Mouse (Mus musculus): ENCODE measurements around the gene Calhm6. TPM values are rescaled to one million over a fixed set of nuclear protein-coding genes. Genes with fewer than 3 reads are reported as not detected.

Gene Calhm6
- polyA plus RNA-seq, 1 experiment from 2014 or later, result 0.19 TPM

DNA sequence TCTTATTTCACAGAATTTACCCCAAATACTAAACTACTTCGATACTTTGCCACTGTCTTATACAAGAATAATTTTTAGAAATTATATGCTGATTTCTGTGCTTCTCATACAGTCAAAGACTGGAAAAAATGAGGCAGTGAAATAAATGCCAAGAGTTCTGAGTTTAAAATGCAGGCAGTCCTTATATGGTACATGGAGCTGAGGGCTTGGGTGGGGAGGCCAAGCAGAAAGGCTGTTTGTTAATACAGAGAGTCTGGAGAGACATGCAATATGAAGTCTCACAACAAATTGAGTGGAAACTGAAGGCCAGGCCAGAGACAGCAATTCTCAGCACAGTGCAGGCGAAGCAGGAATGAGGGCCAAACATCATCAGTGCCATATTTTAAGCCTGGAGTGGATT lies 39.3 kb downstream of the Calhm6 start:
- 87% methylated on average over 2 of the region's 2 CpGs for WGBS

DNA sequence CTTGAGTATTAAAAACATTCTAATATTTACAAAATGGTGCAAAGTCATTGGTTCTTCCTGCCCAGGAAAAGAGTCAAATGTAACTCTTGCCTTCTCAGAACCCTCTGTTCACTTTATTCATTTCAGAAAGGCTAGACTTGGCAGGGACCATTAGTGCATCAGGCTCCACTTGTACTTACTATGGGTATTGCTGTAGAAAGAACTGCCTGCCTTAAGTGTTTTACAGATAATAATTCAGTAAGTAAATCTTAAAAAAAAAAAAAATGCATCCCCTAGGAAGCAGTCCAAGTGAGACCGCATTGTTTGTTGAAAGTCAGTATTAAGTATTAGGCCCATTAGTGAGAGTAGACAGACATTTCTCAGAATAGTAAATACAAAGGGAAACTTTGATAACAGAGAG lies 41.3 kb downstream of the Calhm6 start:
- Histone ChIP-seq H3K4me2 (ENCODE audit: low read length) (no peak overlapping the region), H3K4me1 (replicated peaks; ENCODE audit: control insufficient read depth, insufficient read depth, low read length) (no peaks in the 10 kb centered on the region), H3K4me3 (replicated peaks; ENCODE audit: low read length) (no peak overlapping the region), H3K9ac (replicated peaks; ENCODE audit: low read depth, low read length) (no peak overlapping the region), H3K36me3 (ENCODE audit: control insufficient read depth, insufficient read depth) (no peaks in the 10 kb centered on the region), H3K27ac (ENCODE audit: low read length) (no peak overlapping the region), H3K27me3 (replicated peaks; ENCODE audit: control insufficient read depth, insufficient read depth, low read length) (no peaks in the 10 kb centered on the region), H3K9me3 (ENCODE audit: control insufficient read depth, low read length) (no peaks in the 10 kb centered on the region)
- WGBS, result 85% methylated on average over 1 of the region's 1 CpGs
- ATAC-seq, result no peak

More for the DNA sequence above, 39.3 kb downstream of the Calhm6 start:
- Histone ChIP-seq H3K27me3 (replicated peaks; ENCODE audit: control insufficient read depth, insufficient read depth, low read length) (no peaks in the 10 kb centered on the region), H3K36me3 (ENCODE audit: control insufficient read depth, insufficient read depth) (no peaks in the 10 kb centered on the region), H3K9ac (replicated peaks; ENCODE audit: low read depth, low read length) (no peak overlapping the region), H3K4me3 (replicated peaks; ENCODE audit: low read length) (no peak overlapping the region), H3K27ac (ENCODE audit: low read length) (no peak overlapping the region), H3K4me1 (replicated peaks; ENCODE audit: control insufficient read depth, insufficient read depth, low read length) (no peaks in the 10 kb centered on the region), H3K9me3 (ENCODE audit: control insufficient read depth, low read length) (no peaks in the 10 kb centered on the region), H3K4me2 (ENCODE audit: low read length) (no peak overlapping the region)
- no peak for ATAC-seq

Other genes starting within 250 kb of the Calhm6 start
- gene Rsph4a, start 222.9 kb downstream of the Calhm6 start, polyA plus RNA-seq (2015; fragmentation: Nextera tagmentation; extraction: Ambion mirVana), result 0.65 and 0.76 TPM in 2 replicates
- 22.7 and 23.8 TPM in 2 replicates for gene Zup1, start 176.7 kb downstream of the Calhm6 start, polyA plus RNA-seq (2015; fragmentation: Nextera tagmentation; extraction: Ambion mirVana)
- 120 and 126 TPM in 2 replicates for gene Rwdd1, start 108.4 kb downstream of the Calhm6 start, polyA plus RNA-seq (2015; fragmentation: Nextera tagmentation; extraction: Ambion mirVana)
- gene Trappc3l, start 90.4 kb downstream of the Calhm6 start, polyA plus RNA-seq (2015; fragmentation: Nextera tagmentation; extraction: Ambion mirVana), result not detected in 2 replicates
- gene Calhm4, start 83.7 kb downstream of the Calhm6 start, polyA plus RNA-seq (2015; fragmentation: Nextera tagmentation; extraction: Ambion mirVana), result 0.06 TPM in 1 of 2 replicates, not detected in the other
- 0.45 and 0.51 TPM in 2 replicates for gene Calhm5, start 31.5 kb downstream of the Calhm6 start, polyA plus RNA-seq (2015; fragmentation: Nextera tagmentation; extraction: Ambion mirVana)
- gene Dse, start 79.7 kb upstream of the Calhm6 start, polyA plus RNA-seq (2015; fragmentation: Nextera tagmentation; extraction: Ambion mirVana), result 4.5 and 6.2 TPM in 2 replicates
- gene Tspyl1, start 154.2 kb upstream of the Calhm6 start, polyA plus RNA-seq (2015; fragmentation: Nextera tagmentation; extraction: Ambion mirVana), result 138 TPM in 2 replicates
- 216 and 262 TPM in 2 replicates for gene Tspyl4, start 169.5 kb upstream of the Calhm6 start, polyA plus RNA-seq (2015; fragmentation: Nextera tagmentation; extraction: Ambion mirVana)

Measured in forebrain, embryonic 16.5 days (tissue).